Mouse (Mus musculus): Measurements from ENCODE around the gene Atxn10.

Gene Atxn10

DNA sequence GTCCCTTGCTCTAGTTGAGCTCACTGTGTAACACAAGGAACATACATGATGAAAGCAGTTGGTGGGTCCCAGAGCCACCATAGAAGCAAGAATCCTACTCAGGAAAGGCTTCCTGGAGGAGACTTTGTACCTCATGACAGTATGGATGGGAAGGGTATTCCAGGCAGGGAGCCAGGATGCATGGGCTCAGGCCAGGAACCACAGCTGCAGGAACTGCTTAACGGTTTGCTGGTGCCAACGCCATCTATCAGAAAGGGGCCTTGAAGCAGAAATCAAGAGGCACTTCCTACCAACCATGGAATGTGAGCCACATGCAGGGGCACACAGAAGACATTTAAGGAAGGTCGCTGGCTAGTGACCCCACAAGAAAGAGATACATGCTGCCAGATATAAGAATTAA is 138.7 kb downstream of the Atxn10 start:
- no peak for DNase-seq (ENCODE audit: low spot score)

DNA sequence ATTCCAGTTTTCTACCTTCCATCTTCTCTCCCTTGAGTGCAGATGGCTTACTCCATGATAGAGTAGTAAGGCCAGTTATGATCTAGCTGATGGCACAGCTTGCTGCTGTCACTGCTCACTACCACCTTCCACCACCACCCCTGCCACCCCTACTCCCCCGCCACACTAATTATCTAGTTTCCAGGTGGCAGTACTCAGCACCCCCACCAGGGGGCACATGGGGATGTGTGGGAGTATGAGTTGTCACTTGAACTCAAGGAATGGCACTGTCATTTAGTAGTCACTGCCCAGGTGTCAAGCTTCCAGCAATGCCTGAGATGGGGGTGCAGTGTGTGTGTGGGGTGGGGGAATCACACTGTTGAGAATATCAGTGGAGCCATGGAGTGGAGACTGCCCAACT is 141.5 kb downstream of the Atxn10 start:
- peak; percentile 23 for DNase-seq (ENCODE audit: low spot score)

DNA sequence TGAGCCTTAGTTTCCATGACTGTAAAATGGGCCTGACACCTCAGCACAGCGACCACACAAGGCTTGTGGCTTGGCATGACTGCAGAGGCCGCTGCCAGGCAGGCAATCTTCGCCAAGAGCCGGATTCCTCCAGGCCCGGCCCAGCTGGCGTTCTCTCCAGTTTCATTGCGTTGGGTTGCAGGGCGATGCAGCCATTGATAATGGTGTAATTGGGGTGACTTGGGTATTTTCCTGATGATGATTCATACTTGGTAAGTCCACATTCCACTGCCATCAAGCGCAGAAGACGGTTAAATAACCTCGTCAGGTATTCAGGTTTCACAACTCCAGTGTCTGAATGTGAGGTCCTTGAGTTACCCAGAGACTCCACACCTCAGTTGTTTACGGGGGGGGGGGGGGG is 143.3 kb downstream of the Atxn10 start:
- no peak for DNase-seq (ENCODE audit: low spot score)

DNA sequence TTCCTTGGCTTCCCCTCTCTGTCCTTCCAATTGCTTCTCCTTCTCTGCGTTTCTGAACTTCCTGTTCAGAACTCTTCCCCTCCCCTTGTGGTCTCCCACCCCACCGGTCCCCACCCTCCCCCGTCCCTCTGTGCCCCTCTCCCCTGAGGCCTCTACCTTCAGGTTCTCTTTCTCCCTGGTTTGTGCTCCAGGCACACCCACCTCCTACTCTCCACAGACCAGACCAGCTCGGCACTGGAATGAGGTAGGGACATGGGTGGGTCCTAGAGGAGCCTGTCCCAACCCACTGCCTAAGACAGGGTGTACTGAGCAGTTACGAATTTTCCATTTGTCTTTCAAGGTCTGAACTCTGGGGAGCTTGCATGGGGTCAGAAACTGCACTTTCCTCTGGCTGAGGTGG is 143.9 kb downstream of the Atxn10 start:
- DNase-seq (ENCODE audit: low spot score): no peak

DNA sequence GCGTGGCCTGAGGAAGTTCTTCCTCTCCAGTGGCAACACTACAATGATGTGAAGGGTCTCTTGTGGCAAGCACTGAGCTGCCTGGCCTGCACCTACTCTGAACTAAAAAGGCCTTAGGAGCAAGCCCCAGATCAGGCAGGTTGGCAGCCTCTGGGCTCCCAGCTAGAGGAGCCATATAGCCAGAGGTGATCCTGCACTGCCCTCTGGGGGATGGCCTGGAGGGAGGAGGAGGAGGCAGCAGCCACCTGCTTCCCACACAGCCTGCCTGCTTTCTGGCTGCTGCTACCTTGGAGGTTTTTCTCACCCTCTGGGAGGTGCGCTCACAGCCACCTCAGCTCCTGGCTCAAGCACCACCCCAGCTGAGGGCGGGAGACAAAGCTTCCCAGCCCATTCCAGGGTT is 144.6 kb downstream of the Atxn10 start:
- no peak for DNase-seq (ENCODE audit: low spot score)

DNA sequence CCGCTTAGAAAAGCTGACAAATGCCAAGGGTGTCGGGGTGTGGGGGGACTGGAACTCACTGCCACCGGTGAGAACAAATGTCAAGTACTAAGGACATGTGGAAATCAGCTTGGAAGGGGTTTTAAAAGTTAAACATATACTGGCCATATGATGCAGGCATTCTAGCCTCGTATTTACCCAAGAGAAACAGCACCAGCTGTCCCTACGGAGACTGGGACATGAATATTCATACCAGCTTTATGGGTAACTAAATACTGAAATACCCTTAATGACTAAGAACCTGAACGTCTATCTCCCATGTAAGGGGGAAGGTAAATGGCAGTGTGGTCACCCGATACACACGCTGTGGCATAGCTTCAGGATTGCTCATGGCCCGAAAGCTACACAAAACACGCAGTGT is 152.9 kb downstream of the Atxn10 start:
- DNase-seq (ENCODE audit: low spot score): no peak

DNA sequence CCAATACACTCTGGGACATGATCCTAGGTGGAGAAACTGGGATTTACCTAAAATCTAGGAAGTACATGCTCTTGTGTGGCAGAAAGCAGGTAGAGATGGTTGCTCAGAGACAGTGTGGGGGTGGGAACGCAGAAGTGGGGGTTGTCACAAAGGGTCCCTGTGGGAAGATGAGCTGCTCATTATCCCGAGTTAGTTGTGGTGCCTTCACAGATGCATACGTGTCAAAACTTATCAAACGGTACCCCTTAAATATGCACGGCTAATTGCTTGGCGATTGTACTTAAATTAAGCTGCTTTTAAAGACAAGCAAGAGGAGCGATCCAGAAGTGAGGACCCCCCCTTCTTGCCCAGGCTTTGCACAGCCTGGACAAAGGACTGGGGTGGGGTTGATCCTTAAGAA is 153.7 kb downstream of the Atxn10 start:
- DNase-seq (ENCODE audit: low spot score): no peak

DNA sequence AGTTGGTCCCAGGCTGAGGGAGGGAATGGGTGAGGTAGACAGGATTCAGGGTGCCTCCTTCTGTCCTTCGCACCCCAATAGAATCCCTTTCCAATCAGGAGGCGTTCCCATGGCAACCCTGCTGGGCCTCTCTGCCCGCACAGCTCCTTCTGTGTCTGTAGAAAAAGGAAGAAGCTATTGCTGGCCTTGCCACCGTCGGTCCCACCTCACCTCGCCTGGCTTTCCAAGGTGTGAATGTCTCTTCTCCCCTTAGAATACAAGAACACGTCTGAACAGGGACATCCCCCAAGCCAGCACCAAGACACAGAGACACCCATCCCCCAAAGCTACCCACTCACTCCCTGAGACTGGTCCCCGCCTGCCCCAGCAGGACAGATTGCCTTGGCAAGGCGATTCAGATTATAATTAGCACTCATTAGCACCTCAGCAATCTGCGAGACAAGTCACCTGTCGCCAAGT is 158.1 kb downstream of the Atxn10 start:
- no peak for DNase-seq (ENCODE audit: low spot score)

DNA sequence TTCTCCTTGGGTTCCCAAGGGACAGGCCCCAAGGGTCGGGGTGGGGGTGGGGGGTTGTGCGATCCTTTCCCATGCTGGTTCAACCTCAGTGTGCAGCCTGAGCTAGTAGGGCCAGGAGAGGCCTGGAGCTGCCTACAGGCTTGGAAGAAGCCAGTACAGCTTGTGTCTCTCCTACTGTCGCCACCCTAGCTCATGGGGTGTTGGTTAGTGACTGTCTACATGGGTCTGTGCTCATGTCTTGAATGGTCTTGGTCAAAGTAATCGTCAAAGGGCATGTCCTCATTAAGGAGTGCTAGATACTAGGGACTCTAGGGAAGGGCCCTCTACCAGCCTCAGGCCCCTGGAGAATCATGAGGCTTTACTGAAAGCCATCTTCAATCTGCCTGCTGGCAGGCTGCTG is 161.5 kb downstream of the Atxn10 start:
- no peak for DNase-seq (ENCODE audit: low spot score)

DNA sequence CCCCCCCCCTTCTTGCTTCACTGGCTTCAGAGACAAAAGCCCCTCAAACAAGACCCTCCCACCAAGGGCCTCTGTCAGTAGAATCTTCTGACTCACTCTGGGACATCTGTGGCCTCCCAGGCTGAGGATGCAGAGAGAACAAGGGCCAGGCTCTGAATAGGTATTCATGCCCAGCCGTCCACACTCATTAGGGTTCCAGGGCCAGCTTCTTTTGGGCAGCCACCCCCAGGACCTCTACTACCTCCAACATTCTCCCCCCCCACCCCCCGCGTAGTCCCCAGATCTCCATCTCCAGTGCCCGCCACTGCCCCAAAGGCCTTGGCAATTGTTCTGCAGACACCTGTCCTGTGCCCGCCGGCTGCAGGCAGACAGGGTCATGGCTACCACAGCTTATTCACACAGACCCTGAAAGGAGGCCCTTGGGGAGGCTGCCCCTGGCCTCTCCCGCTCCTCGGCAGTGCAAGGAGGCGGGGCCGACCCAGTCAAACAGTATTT is 162.0 kb downstream of the Atxn10 start:
- no peak for DNase-seq (ENCODE audit: low spot score)

DNA sequence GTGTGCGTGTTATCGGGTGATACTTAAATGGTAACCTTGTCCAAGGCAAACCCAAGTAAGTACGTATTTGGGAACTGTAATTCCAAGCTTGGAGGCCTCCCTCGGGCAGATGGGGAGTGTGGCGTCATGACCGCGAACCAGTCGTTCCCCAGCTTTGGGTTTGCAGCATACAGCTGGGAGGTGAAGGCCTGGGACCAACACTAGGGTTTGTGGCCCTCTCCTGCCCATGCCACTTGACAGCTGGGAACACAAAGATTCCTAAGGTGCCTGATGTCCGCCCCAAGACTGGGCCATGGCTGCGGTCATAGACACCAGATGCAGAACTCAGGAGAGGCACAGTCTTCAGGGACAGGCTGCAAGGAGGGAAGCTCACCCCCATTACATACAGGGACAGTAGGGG is 164.2 kb downstream of the Atxn10 start:
- DNase-seq (ENCODE audit: low spot score): no peak

DNA sequence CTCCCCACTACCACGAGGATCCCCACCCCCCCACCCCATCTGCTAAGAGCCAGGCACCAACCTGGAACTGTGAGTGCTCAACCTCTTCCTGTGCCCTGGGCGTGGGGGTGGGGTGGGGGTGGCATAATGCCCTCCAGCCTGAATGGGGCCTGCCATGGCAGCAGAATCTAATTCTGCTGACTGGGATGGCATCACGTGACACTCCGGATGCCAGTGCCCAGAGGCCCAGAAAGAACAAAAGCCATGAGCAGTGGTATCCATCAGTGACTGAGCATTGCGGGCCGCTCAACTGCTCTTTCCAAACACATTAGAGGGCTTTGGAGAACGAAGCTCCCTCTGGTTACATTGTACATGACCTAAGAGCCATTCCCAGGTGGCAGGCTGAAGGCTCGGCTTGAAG is 167.1 kb downstream of the Atxn10 start, which contains the start of gene 7530416G11Rik:
TSS of gene 7530416G11Rik (minus strand) at position 101 of the 400 bp plus-strand sequence.
- no peak for DNase-seq (ENCODE audit: low spot score)

DNA sequence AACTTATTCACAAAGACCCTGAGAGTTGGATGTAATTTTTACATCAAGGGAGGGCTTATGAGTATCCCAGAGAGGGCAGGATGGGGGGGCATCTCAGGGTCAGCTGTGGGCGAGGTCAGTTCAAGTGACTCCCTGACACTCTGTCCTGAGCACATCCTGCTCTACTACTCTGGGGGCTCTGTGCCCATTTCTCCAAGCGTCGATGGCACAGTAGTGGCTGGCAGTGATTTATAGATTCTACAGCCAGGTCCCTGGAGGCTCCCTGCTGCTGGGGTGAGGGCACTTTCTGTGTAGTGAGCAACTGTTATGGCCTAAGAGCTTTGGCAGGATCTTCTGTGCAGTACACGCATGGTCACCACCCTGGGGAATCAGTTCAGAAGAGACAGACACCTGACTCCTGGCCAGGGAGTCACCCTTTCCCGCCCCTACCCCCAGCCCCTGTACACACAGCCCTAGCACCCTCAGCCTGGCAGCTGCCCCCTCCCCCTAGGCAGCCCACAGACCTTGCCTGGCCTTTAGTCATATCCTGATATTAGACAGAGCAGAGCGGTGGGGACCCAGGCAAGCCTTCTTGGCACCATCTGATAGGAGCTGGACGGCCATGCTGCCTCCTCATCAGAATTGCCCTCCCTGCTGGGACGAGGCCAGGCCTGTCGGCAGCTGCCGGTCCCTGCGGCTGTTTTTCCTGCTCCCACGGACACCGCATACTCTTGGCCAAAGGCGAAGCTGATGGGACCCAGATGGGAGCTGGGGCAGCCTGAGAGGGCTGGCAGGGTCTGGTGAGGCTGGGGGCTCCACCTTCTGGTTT is 169.3 kb downstream of the Atxn10 start:
- DNase-seq (ENCODE audit: low spot score): no peak

DNA sequence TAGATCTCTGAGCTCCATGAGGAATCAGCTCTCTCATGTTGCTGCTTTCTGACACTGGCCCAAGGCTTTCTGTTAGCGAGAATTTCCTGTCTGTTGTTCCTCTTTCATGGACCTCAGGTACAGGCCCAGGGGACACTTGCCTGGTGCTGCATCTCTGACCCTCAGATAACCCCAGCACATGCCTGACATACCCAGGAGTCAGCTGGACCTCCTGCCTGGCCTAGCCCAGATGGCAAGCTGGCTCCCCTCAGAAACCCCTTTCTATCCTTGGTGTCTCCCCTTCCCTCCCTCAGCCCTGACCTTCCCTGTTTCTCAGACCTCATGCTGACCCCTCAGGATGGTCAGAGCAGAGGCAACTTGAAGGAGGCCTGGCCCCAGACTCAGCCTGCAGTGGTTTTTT is 170.6 kb downstream of the Atxn10 start:
- DNase-seq (ENCODE audit: low spot score): no peak

DNA sequence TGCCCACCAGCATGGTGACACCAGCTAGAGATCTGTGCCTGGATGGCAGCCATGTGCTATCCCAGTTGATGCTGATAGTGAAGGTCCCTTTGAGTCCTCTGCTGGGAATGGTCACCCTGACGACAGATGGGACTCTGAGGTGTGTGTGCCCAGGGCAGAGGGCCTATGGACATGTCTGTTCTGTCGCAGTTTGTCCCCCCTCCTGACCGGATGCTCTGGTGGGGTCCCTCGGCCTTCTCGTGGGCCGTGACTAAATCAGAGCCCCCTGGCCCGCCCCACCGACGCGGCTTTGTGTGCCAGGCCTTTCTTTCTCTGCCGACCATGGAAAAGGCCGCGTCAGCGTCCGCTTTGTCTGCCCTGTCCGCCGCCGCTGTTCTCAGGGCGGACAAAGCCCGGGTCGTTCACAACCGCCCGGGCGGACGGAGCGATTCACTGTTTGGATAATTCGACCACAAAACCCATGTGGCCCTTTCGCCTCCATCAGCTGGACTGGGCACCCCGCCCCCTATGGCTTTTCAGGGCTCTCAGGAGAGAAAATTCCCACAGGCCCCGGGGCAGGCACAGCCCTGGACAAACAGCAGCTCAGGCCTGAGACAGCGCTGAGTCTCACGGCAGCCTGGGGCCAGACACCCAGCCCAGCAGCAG is 171.4 kb downstream of the Atxn10 start:
- DNase-seq (ENCODE audit: low spot score): no peak

All from spleen, adult 12 weeks (tissue).